Mouse (Mus musculus) naive thymus-derived CD4-positive, alpha-beta T cell, adult 2 months (primary cell): Measurements from ENCODE around the gene Tcp10a.
"Not testable (repeated sequence)": the region's sequence is repeated elsewhere in the genome, so short reads cannot be mapped to it uniquely, and the experiment has no call there.

Source experiments
- DNase-seq: peaks from one replicate; pipeline ENCODE4 v3.0.0-alpha.2; 2011; ENCODE audit warnings: low read depth

The Tcp10a gene

GRCm38 (mm10) chr17:7369401-7369800 is 45.0 kb downstream of the Tcp10a start:
- DNase-seq: not testable (repeated sequence)

- not testable (repeated sequence) for DNase-seq
These were observed 47.4 kb downstream of the Tcp10a start, which contains the start of gene Gm49630 for GRCm38 (mm10) chr17:7371879-7372278. Gene Gm49630, minus strand, starts transcription at chr17:7371979.

GRCm38 (mm10) chr17:7376951-7377700 is 52.7 kb downstream of the Tcp10a start:
- not testable (repeated sequence) for DNase-seq

- DNase-seq: not testable (repeated sequence)
These were observed 53.5 kb downstream of the Tcp10a start for GRCm38 (mm10) chr17:7377907-7378306.

GRCm38 (mm10) chr17:7382711-7383110 is 58.3 kb downstream of the Tcp10a start:
- DNase-seq: not testable (repeated sequence)

- not testable (repeated sequence) for DNase-seq
These were observed 59.0 kb downstream of the Tcp10a start for GRCm38 (mm10) chr17:7383167-7384143.

GRCm38 (mm10) chr17:7385364-7385763 is 60.9 kb downstream of the Tcp10a start, which contains the start of gene Unc93a2:
Gene Unc93a2, minus strand, starts transcription at chr17:7385464.
- not testable (repeated sequence) for DNase-seq

GRCm38 (mm10) chr17:7386016-7386415 is 61.6 kb downstream of the Tcp10a start:
- not testable (repeated sequence) for DNase-seq

- DNase-seq: not testable (repeated sequence)
These were observed 64.0 kb downstream of the Tcp10a start for GRCm38 (mm10) chr17:7388341-7388957.

GRCm38 (mm10) chr17:7388958-7389356 is 64.5 kb downstream of the Tcp10a start:
- DNase-seq: not testable (repeated sequence)

- DNase-seq: not testable (repeated sequence)
These were observed 65.5 kb downstream of the Tcp10a start for GRCm38 (mm10) chr17:7389898-7390297.

- not testable (repeated sequence) for DNase-seq
These were observed 70.7 kb downstream of the Tcp10a start for GRCm38 (mm10) chr17:7395116-7395515.
